11 mouse cellular contexts compared by ENCODE assay signal in genomic region chr14:24014391-24014790, GRCm38 (mm10). TPM values are rescaled to one million over a fixed set of nuclear protein-coding genes. Genes with fewer than 3 reads are reported as not detected.
DNase-seq lines count a peak whose midpoint lies in the region; ATAC-seq and TF ChIP-seq lines count a peak whose summit lies in the region.
"Had no signal": no experiment of that assay in that cellular context is flagged by ENCODE, and none has a peak within 500 bp of the region (broad histone marks: within the 10 kb centered on the region; RNA-seq: fewer than 3 reads in every experiment).

Kcnma1 (minus strand) TSS chr14:24014491.

- intact Hi-C loops in gastrocnemius, postnatal 36 days (cut with DNase I): loop anchor here (5.0 kb wide), 2 partner anchors 48 to 332 kb away; no protein-coding TSS in a partner anchor

- no peak for ATAC-seq in midbrain, postnatal 0 days (ENCODE audit: low FRiP score)

- H3K9ac ChIP-seq in midbrain, postnatal 0 days (replicated peaks; ENCODE audit: low read length, poor library complexity, severe bottlenecking): no peak within 1 kb of the TSS

- H3K4me3 ChIP-seq in layer of hippocampus, adult 2 months: no peak within 1 kb of the TSS
- no peak within 1 kb of the TSS for H3K4me3 ChIP-seq in midbrain, postnatal 0 days (ENCODE audit: low read depth, low read length)

- H3K4me2 ChIP-seq in midbrain, postnatal 0 days (ENCODE audit: low read depth, low read length, poor library complexity, severe bottlenecking): no peak within 1 kb of the TSS

- 64% methylated on average over 3 of the region's 3 CpGs for WGBS in midbrain, postnatal 0 days

- no peak for DNase-seq in layer of hippocampus, adult 2 months (ENCODE audit: low spot score in 2 of 2)
- no peak for DNase-seq in layer of hippocampus, adult 9-10 months (ENCODE audit: low spot score)
- no peak for DNase-seq in adrenal gland, postnatal 36 days
- no peak for DNase-seq in gastrocnemius, postnatal 36 days
- DNase-seq in midbrain, postnatal 0 days (ENCODE audit: low spot score): no peak
- DNase-seq in B cell, adult 2 months: no peak
- no peak for DNase-seq in cerebellum, adult 11-12 months
- no peak for DNase-seq in heart, adult 9 months (ENCODE audit: low spot score in 2 of 2)
- DNase-seq: kidney, adult 9 months; liver; right cerebral cortex, postnatal 14 days had no signal

- no peak for TF ChIP-seq CTCF in layer of hippocampus, adult 2 months (conservative IDR thresholded peaks at IDR 0.05)
- no peak for TF ChIP-seq CTCF in midbrain, postnatal 0 days (IDR thresholded peaks at IDR 0.05)

- no peaks in the 10 kb centered on the region for H3K9me3 ChIP-seq in midbrain, postnatal 0 days (ENCODE audit: low read length)

- no peaks in the 10 kb centered on the region for H3K4me1 ChIP-seq in midbrain, postnatal 0 days (ENCODE audit: insufficient read depth, low read length)

- H3K36me3 ChIP-seq in midbrain, postnatal 0 days (ENCODE audit: insufficient read depth, low read length): no peaks in the 10 kb centered on the region

- H3K27me3 ChIP-seq in midbrain, postnatal 0 days (ENCODE audit: insufficient read depth, low read length): no peaks in the 10 kb centered on the region

- no peak within 1 kb of the TSS for H3K27ac ChIP-seq in layer of hippocampus, adult 2 months
- H3K27ac ChIP-seq in midbrain, postnatal 0 days (ENCODE audit: low read depth, low read length): no peak within 1 kb of the TSS

RNA-seq across cellular contexts. Expression of gene Kcnma1, which starts in this region (rescaled TPM):
- total RNA-seq in layer of hippocampus, adult 2 months (2021): 100 to 1,000 TPM; 141 to 145 TPM
- 10 to 100 TPM; 46.0 to 72.9 TPM for total RNA-seq in adrenal gland, postnatal 36 days (2021)
- total RNA-seq in gastrocnemius, postnatal 36 days (2021): 10 to 100 TPM; 44.2 to 47.3 TPM
- total RNA-seq in midbrain, postnatal 0 days (2014; rRNA removed): 45.7 and 55.4 TPM in 2 replicates
- 17.4 and 20.6 TPM in 2 replicates for polyA plus RNA-seq in midbrain, postnatal 0 days (2015; fragmentation: Nextera tagmentation; extraction: Ambion mirVana)
